Mouse (Mus musculus) limb, embryonic 14.5 days (tissue): ENCODE results near the gene Tbx19. TPM values are rescaled to one million over a fixed set of nuclear protein-coding genes. Genes with fewer than 3 reads are reported as not detected.

Experiments used
- ATAC-seq: fragments of 200-750 bp; cut with Nextera tagmentation; 2 replicates; pipeline ENCODE4 v1.8.0; 2017; ENCODE audit warnings: low read depth, moderate number of reproducible peaks, moderate TSS enrichment; ENCODE audit not compliant: low FRiP score
- DNase-seq: peaks from one replicate; pipeline ENCODE4 v3.0.0-alpha.2; 2015; ENCODE audit warnings: low spot score
- H3K27ac ChIP-seq: fragments of 300-500 bp; sonication (generic); replicated peaks from 2 replicates; pipeline ENCODE4 v1.5.1; 2014; ENCODE audit warnings: low read depth, mild to moderate bottlenecking, low read length, moderate library complexity, mixed read lengths
- H3K27me3 ChIP-seq: fragments of 300-500 bp; sonication (generic); 2 replicates; pipeline ENCODE4 v1.6.1; 2014; ENCODE audit warnings: low read length, mixed read lengths; ENCODE audit not compliant: control insufficient read depth, insufficient read depth
- H3K36me3 ChIP-seq: fragments of 300-500 bp; sonication (generic); 2 replicates; pipeline ENCODE4 v1.6.1; 2014; ENCODE audit warnings: mild to moderate bottlenecking, low read length, moderate library complexity, mixed read lengths; ENCODE audit not compliant: control insufficient read depth, insufficient read depth
- H3K4me1 ChIP-seq: fragments of 300-500 bp; sonication (generic); 2 replicates; pipeline ENCODE4 v1.6.1; 2014; ENCODE audit warnings: antibody characterized with exemption, low read length, mixed read lengths; ENCODE audit not compliant: control insufficient read depth, insufficient read depth
- H3K4me2 ChIP-seq: fragments of 300-500 bp; sonication (generic); replicated peaks from 2 replicates; pipeline ENCODE4 v1.6.1; 2014; ENCODE audit warnings: low read depth, mild to moderate bottlenecking, low read length, moderate library complexity; ENCODE audit not compliant: severe bottlenecking
- H3K4me3 ChIP-seq: fragments of 300-500 bp; sonication (generic); replicated peaks from 2 replicates; pipeline ENCODE4 v1.5.1; 2014; ENCODE audit warnings: low read length
- H3K9ac ChIP-seq: fragments of 300-500 bp; sonication (generic); 2 replicates; pipeline ENCODE4 v1.6.1; 2014; ENCODE audit warnings: mild to moderate bottlenecking, low read depth, low read length, moderate library complexity; ENCODE audit not compliant: severe bottlenecking
- H3K9me3 ChIP-seq: fragments of 300-500 bp; sonication (generic); 2 replicates; pipeline ENCODE4 v1.6.1; 2016; ENCODE audit warnings: low read length; ENCODE audit not compliant: control insufficient read depth
- POLR2A ChIP-seq: fragments of 200-500 bp; IDR thresholded peaks from 2 replicates; pipeline ENCODE4 v1.8.0; 2012; ENCODE audit warnings: inconsistent platforms, mild to moderate bottlenecking, moderate library complexity, borderline replicate concordance; ENCODE audit not compliant: insufficient read depth, insufficient read length; ENCODE audit errors: extremely low read depth
- WGBS: fragments of 180-500 bp; shearing (Covaris S2); extraction: QIAGEN DNeasy Blood & Tissue Kit; methylation state at CpG from one replicate; pipeline ENCODE4 v1.1.7; 2014; 5-methylcytosine and 5-hydroxymethylcytosine counted together
- polyA plus RNA-seq, 2 experiments: library from polyadenylated mRNA; depleted of rRNA in 1 of 2; stranded (reverse) in 1 of 2; unstranded in 1 of 2; fragments of >200 nt; fragmentation: Nextera tagmentation in 1 of 2; extraction: Ambion mirVana in 1 of 2; gene quantifications; 2 replicates each; pipeline versions ENCODE4 v1.2.1 to v1.2.3; 2012 to 2014

Gene Tbx19
- polyA plus RNA-seq, 2 experiments, result not detected

DNA sequence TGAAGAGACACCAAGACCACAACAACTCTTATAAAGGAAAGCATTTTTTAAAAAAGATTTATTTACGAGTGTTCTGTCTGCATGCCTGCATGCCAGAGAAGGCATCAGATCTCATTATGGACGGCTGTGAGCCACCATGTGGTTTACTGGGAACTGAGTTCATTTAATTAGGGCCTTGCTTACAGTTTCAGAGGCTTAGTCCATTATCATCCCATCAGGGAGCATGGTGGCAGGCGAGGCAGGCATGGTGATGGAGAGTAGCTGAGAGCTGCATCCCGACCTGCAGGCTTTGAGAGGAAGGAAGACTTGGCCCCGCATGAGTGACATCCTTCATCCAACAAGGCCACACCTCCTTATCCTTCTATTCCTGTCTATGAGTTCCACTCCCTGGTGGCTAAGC lies 52.1 kb downstream of the Tbx19 start:
- WGBS, result 39% methylated on average over 5 of the region's 5 CpGs
- TF ChIP-seq POLR2A, result no peak
- no peaks in the 10 kb centered on the region for H3K36me3 ChIP-seq
- DNase-seq, result no peak
- H3K4me2 ChIP-seq, result no peak overlapping the region
- H3K4me1 ChIP-seq, result peaks cover 4% of the 10 kb centered on the region; the same call in 1 of the 2 replicates
- H3K4me3 ChIP-seq, result no peak overlapping the region
- no peak for ATAC-seq
- H3K9ac ChIP-seq, result no peak overlapping the region
- no peak overlapping the region for H3K27ac ChIP-seq
- H3K27me3 ChIP-seq, result no peaks in the 10 kb centered on the region
- H3K9me3 ChIP-seq, result no peaks in the 10 kb centered on the region

DNA sequence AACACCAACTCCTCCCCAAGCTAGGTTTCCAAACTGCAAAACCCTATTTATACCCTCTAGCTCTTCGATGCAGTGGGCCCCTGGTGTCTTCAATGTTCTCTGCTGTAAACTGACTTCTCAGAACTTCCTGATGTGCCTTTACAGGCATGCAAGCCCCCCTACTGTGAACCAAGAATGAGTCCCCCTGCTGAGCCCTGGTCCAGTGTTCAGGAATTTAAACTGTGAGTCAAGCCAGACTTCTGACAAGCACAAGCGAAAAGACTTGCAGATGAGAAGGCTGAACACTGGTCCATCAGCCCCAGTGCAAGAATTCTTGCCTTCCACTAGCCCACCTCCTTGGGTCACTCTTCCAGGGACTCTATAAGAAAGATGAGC lies 54.6 kb downstream of the Tbx19 start:
- Histone ChIP-seq H3K27ac (no peak overlapping the region), H3K27me3 (no peaks in the 10 kb centered on the region), H3K9me3 (no peaks in the 10 kb centered on the region), H3K9ac (no peak overlapping the region), H3K36me3 (no peaks in the 10 kb centered on the region), H3K4me1 (peaks cover 4% of the 10 kb centered on the region; the same call in 1 of the 2 replicates), H3K4me2 (no peak overlapping the region), H3K4me3 (no peak overlapping the region)
- ATAC-seq (no peak), DNase-seq (no peak)
- WGBS, result 77% methylated on average over 2 of the region's 2 CpGs
- no peak for TF ChIP-seq POLR2A

DNA sequence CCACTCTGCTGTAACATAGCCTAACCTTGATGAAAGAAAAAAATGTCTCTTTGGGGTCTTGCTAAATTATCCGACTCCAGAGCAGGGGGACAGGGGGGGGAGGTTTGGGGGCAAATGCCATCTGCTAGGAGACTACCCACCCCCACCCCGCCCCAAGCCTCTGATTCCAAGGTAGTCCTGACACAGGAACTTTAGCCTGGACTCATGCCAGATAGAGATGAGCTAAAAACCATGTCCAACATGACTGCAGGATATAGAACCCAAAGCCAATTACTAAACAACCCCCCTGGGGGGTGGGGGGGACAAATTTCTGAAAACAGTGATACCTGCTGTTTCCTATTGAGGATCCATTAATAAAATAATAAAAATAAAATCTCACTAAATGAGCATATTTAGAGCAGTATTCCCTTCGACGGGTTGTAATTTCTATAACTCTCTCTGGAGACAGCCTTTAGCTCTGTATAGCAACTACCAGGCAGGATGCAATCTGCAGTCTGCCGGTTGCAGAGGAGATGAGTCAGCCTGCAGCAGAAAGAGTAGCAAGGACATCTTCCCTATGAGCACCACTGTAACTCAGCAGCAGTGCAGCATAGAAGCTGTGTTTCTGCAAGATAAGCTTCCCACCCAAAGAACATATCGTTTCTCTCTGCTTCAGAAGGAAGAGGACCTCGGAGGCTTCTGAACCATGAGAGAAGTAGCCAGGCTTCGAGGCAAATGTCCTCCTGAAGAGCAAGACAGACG lies 55.1 kb downstream of the Tbx19 start:
- Histone ChIP-seq H3K4me3 (no peak overlapping the region), H3K36me3 (no peaks in the 10 kb centered on the region), H3K27me3 (no peaks in the 10 kb centered on the region), H3K9me3 (no peaks in the 10 kb centered on the region), H3K9ac (no peak overlapping the region), H3K4me1 (peaks cover 4% of the 10 kb centered on the region; the same call in 1 of the 2 replicates), H3K4me2 (no peak overlapping the region), H3K27ac (no peak overlapping the region)
- no peak for DNase-seq
- no peak for ATAC-seq
- no peak for TF ChIP-seq POLR2A
- 74% methylated on average over 9 of the region's 9 CpGs for WGBS

DNA sequence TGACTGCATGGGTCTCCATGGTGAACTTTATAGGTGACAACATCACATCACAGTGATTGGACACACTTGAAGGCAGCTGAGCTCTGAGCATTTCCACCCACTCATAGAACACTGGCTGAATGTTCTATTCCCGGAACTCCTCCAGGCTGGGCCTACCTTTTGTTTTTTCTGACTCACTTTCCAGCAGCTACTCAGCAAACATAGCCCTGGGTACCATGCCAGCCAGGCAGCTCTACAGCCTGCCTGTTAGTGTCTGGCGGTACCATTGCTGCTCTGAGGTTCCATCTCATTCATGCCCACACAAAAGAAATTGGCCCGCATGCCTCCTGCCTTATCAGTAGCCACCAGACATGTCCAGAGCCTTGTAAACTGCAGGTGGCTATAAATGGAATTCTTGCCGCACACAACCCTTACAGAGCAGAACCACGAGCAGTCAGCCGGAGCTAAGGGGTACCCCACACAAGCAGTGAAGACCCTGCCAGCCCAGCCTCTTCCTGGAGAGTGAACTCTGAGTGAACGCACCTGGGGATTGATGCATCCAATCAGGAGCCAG lies 55.8 kb downstream of the Tbx19 start:
- Histone ChIP-seq H3K4me3 (no peak overlapping the region), H3K36me3 (no peaks in the 10 kb centered on the region), H3K4me1 (peaks cover 4% of the 10 kb centered on the region; the same call in 1 of the 2 replicates), H3K27me3 (no peaks in the 10 kb centered on the region), H3K27ac (no peak overlapping the region), H3K9ac (no peak overlapping the region), H3K4me2 (no peak overlapping the region), H3K9me3 (no peaks in the 10 kb centered on the region)
- TF ChIP-seq POLR2A, result no peak
- no peak for DNase-seq
- no peak for ATAC-seq
- WGBS, result 50% methylated on average over 7 of the region's 7 CpGs

DNA sequence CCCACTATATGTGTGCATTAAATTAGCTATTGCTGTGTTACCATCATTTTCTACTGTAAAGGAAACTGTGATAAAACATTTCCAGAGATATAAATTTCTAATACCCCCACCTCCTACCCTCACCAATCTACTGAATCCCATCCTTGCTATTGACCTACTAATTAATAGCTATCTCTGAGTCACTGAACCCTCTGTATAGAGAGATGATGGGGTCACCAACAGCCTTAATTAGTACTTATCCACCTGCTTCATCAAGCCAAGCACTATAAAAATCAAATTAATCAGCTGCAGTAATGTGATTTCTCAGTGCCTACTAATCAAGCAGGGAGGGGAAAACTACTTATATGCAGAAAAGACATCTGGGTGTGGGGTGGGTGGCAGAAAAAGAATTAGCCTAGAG lies 61.0 kb downstream of the Tbx19 start:
- DNase-seq (no peak), ATAC-seq (no peak)
- Histone ChIP-seq H3K4me1 (no peaks in the 10 kb centered on the region), H3K4me2 (no peak overlapping the region), H3K27me3 (no peaks in the 10 kb centered on the region), H3K4me3 (no peak overlapping the region), H3K27ac (no peak overlapping the region), H3K9me3 (no peaks in the 10 kb centered on the region), H3K36me3 (no peaks in the 10 kb centered on the region), H3K9ac (no peak overlapping the region)
- TF ChIP-seq POLR2A, result no peak
